Mouse (Mus musculus) heart, postnatal 36 days (tissue): ENCODE results near the gene Myl4. TPM values are rescaled to one million over a fixed set of nuclear protein-coding genes. Genes with fewer than 3 reads are reported as not detected.

Experiments used
- DNase-seq, 2 experiments: peaks; one replicate each; pipeline ENCODE4 v3.0.0; 2021 to 2022
- intact Hi-C: fragments of 180-260 bp; cut with DNase I; formaldehyde crosslinking; loops from one replicate; pipeline ENCODE4 v1.15.1; 2025
- total RNA-seq, 2 experiments: library from RNA; stranded (reverse); gene quantifications; 2 replicates each; pipeline ENCODE4 v1.2.3; 2021

The Myl4 gene
- total RNA-seq, 2 experiments from 2014 or later: 628 to 806 TPM

DNA sequence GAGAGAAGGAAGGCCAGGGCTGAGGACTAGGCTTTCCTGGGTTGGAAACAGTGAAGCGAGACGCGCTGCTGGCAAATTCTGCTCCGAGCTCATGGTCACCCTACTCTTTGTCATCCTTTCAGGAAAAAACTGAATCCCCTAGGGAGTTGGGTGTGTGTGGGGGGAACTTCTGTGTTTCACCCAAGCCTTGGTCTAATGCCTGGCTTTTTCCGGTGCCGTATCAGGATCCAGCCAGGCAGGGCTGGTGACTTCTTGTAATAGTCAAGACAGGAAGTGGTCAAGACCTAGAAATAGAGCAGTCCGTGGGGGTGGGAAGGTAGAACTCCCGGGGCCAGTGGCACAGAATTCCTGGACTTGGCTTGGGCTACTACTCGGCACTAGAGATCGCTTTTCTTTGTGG, 45.9 kb downstream of the Myl4 start:
- intact Hi-C loops: loop anchor here (10.0 kb wide), 1 partner anchor 48 kb away; no protein-coding TSS in a partner anchor
- DNase-seq: no peak

DNA sequence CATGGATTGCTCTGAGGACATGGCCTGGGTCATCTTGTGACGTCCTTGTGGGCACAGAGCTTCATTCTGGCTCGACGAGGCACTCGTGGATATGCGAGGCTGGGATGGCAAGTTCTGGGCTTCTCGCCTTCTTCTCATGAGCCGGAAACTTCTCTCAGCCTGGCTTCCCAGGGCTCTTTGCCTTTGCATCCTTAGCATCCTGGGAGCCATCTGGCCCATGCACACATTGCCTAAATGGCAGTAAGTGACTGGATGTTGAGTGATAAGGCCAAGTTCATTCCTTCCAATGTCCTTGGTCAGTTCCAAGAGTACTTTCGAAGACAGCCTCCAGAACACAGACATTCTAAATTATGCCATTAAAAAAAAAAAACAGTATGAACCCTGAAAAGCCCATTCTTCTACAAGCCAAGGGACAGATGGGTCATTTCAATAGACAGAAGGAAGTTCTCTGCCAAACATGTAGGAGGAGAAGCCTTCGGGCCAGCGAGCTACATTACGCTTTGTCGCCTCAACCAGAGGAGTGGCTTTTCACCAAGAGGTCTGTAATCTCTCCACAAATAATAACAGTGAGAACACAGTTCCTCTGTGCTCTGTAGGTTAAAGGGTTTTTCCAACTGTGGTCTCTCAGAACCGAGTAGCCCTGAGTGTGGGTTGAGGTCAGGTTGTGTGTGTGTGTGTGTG, 48.9 kb downstream of the Myl4 start:
- DNase-seq: peak in 1 of 2 experiments; percentile 27
- intact Hi-C loops: loop anchor here (10.0 kb wide), 1 partner anchor 45 kb away; no protein-coding TSS in a partner anchor

DNA sequence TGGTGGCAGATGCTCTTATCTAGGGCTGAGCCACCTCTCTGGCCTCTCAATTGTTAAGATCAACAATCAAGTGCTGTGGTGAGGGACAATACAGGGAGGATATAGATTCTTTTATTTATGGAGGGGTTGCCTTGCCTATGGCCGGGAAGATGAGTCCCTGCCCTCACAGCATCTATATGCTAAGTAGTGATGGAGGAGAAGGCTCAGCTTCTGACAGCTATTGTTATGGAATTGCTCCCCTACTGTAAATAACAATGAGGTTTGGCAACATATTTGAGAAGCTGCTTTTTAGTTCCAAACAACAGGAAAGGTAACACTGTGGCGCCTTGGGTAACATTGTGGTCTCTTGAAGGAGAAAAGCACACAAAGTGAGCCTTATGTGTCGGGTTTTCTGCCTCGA, 50.2 kb downstream of the Myl4 start:
- intact Hi-C loops: no loop called here
- DNase-seq: no peak

DNA sequence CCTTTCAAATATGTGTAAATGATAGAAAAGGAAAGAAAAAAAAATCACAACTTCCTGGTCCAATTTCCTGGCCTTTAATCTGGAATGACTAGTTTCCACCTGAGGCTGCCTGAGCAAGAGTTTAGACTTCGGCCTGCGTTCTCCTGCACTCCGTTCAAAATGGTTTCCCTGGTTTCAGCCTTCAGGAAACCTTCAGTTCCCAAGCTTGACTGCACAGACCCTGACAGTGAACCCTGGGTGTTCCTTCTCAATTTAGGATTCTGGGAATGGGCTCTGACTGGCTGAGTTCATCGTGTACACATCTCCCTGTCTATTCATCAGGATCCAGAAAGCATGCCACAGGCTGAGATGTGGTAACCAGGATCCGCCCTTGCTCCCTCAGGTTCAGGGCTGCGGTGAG, 53.7 kb downstream of the Myl4 start:
- DNase-seq: no peak
- intact Hi-C loops: no loop called here

DNA sequence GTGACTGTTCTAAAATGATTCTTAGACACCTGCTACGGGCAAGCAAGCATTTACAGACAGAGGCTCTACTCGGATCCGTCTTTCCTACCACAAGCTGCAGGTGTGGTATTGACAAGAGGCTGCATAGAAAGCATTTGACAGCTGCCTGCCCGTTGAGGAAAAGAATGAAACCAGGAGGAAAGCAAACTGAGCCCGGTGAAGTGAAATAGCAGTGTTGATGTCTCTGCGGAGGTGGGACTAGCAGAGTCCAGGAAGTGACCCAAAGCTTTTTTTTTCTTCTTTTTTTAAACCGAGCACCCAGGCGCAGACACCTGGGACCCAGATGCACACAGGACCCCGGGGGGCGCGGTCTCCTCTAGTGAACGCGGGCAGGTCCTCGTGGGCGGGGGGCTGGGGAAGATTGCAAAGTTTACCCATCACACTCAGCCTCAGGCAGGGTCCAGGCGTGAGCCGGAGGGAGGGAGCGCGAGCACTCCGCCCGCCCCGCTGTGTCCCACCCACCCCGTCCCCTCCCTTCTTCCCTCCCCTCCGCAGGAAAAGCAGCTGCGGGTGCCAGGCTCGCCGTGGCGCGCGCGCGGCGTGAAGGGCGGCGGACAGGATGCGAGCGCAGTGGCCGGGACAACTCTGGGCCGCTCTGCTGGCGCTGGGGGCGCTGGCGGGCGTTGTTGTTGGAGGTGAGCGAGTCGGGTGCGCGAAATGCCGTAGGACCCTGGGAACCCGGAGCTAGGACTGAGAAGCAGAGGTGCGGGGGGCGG, 57.2 kb downstream of the Myl4 start, which contains the start of gene Itgb3:
Gene Itgb3 (plus strand): TSS at position 510 of the 755 bp plus-strand sequence.
- peak; percentile 74 to 75 for DNase-seq
- intact Hi-C loops: loop anchor here (2.0 kb wide), 1 partner anchor 17 kb away; no protein-coding TSS in a partner anchor

DNA sequence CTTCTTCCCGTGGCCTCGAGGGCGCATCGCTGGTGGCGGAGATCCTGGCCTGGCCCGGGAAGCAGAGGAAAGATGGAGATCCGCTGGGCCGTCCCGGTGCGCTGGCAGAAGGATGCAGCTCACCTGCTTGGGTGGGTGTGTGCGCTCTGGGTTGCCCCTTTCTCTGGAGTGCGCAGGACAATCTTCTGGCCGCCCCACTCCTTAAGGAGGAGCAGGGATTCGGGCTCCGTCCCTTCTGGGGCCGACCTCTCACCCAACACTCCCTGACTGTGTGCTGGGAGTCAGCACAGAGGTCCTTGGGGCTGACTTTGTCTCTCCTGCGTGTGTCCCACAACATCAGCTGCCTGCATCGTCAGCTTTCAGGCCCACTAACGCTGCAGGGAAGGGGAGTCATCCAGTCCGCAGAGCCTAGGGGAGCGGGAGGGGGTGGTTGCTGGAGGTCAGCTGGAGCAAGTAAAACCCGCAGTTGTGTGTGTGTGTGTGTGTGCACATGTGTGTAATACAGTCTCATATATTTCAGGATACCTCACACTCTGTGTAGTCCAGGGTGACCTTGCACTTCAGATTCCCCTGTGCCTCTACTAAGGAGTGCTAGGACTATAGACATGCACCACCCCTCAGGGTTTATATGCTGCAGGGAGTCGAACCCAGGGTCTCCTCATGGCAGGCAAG, 57.9 kb downstream of the Myl4 start:
- intact Hi-C loops: no loop called here
- DNase-seq: peak in 1 of 2 experiments; percentile 21

DNA sequence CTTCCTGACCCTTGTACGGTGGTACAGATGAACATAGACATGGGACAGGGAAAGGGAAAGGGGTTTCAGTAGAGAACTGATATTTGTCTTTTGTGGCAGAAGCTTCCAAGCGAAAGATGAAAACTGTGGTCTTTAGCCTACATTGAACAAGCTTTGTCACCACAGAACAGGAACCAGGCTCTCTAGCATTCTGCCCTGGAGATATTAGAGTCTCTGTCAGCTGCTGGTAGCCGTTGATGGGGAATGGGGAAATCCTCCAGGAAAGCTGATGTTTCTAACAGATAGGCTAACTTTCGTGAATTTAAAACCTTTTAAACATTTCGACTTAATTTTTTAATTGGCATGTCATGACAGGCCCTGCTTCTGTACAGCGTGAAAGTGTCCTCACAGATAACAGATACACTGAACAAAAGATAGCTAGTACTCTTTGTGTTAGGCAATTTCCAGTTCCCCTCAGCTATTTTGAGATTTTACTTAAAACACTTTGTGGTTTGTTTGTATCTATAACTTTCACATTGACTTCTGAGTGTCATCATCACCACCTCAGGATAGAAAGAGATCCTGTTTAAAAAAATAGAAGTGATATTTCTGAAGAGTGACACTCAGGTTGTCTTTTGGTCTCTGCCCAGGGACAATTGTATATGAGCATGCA, 58.7 kb downstream of the Myl4 start:
- no peak for DNase-seq
- intact Hi-C loops: no loop called here

DNA sequence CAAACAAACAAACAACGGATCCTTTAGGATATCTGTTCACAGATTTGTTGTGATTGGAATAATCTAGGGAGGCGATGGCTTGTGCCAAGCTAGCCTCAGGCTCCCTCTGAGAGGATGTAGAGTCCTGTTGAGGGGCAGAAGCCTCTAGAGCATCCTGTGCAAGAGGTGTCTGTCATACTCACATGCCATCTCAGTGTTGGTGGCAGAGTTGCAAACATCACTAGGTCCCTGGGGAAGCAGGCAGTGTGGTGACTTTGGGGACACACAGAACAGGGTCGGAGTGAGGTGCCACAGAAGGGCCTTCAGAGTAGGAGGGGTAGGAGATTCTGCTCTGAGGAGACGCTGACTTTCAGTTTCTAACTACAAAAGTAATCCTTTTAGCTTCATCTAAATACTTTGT, 59.3 kb downstream of the Myl4 start:
- DNase-seq: no peak
- intact Hi-C loops: no loop called here

DNA sequence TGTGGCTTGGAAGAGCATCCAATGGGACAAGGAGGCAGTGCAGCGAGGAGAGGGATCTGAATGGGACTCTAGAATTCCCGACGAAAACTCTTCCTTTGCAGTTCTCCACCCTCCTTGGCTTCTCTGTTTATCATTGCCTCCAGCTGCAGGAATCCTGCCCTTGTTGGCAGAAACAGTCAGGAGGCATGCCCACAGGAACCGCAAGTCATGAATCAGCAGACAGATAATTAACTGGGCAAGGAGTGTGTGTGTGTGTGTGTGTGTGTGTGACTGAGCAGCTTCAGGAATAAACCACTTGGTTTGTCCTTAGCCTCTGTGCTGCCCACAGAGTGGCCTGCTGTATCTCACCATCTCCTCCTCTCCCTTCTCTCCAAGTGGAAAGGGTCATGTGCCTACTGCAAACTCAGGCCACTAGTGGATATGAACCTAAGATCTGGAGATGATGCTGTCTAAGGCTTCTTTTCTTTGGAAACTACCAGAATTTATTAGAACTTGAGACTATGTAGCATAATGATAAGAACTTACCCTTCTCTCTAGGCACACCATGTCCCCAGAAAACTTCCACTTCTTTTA, 61.2 kb downstream of the Myl4 start:
- intact Hi-C loops: no loop called here
- no peak for DNase-seq

DNA sequence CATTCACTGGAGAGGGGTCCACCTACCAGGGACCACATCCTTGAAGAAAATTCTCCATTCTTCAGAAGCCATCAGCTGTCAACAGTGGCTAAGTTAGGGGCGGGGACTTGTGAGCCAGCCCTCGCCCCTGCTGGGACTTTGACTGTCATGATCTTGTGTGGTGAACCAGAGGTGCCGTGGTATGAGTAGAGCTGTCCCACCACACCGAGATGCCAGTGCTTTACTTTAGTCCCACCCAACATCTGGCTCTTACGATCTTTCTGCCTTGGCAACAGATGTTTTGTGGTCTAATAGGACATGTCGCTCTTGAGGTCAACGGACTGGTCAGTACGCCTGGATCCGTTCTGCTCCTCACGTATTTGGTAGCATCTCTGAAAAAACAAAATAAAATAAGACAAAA, 63.1 kb downstream of the Myl4 start:
- intact Hi-C loops: no loop called here
- no peak for DNase-seq

DNA sequence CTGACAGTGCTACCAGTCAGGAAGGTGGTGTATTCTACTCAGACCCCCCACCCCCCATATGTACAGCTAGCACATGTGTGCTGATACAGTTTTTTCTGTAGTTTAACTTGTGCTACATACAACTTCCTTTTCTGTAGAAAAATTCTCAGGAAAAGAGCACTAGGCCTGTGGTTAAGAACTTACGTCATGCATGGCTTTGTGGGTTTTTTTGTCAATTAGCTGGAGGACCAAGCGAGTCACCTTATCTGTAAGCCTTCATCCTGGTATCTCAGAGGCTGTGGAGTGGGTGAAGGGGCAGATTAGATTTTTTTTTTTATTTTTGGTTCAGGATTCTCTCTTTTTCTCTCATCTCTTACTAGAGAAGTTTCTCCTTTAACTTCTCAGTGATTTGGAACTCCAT, 63.7 kb downstream of the Myl4 start:
- no peak for DNase-seq
- intact Hi-C loops: no loop called here

DNA sequence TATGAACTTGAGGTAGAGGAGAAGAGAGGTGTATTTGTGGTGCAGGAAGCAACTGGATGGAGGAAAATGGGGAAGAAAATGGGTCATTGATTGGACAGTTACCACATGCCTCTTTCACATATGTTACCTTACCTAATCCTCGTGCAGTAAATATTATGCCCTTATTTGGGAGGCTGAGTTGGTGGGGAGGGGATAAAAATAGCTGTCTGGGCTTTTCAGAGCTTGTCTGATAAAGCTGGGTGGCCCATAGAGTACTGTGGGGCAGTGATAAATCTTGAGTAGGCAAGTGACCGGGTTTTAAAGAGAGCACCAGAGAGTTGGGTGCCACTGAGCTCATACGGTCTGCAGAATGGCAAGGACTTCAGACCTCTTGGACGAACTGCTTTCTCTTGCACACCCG, 65.7 kb downstream of the Myl4 start:
- no peak for DNase-seq
- intact Hi-C loops: no loop called here

DNA sequence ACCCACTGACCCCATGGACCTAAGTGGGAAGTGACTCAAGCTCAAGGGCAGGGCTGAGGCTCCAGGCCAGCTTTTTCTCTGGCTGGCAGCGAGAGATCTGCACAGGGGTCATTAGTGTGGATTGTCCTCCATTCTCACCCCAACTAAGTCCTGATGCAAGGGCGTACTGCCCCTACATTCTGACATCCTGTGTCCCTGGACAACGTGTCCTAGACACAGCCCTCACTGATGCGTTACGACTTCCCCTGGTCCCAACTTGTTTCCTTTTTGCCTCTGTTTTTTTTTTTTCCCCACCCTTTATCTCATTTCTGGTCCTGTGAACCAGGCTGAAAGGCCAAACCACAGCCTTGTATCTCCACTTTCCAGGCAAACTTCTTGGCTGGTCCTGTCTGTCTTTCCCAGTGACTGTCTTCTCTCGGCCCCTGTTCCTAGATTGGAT, 68.2 kb downstream of the Myl4 start:
- DNase-seq: peak in 1 of 2 experiments; percentile 28
- intact Hi-C loops: no loop called here

DNA sequence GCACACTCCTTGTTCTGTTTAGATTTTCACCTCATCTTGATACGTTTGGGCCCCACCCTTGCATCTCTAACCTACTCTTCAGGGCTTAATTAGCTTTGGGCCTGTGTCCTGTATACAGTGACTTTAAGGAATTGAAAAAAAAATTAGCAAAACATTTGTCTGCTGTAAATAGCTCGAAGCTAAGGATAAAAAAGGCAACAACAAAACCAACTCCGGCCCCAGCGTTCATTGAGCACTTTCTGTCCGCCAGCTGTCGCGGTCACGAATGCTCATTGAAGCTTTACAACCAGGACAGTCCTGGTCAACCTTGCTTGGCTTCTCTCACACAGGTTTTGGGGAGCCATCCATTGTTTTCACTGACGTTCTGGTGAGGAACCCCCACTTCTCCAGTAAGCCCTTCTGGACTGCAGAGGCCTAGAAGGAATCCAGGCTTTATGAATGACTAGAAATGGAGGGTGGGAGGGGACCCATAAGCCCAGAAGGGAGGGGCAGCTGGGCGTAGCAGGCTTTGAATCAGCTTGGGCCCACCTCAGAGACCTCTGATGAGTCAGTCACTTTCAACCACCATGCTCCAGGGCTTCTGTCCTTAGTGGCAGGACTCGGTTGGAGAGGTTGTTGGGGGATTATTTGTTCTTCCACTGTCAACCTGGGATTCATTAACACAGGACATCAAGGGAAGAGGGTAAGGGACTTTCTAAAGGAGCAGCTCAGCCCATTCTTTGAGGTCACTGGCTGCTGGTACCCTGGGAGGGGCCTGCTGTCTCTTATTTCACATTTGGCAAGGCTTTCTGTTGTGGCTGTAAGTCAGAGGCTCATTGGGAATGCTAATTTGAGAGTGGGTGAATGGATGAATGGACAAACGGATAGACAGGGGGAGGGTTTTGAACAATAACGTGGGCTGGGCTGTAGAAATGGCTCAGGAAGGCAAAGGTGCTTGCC, 68.9 kb downstream of the Myl4 start:
- intact Hi-C loops: no loop called here
- DNase-seq: no peak

DNA sequence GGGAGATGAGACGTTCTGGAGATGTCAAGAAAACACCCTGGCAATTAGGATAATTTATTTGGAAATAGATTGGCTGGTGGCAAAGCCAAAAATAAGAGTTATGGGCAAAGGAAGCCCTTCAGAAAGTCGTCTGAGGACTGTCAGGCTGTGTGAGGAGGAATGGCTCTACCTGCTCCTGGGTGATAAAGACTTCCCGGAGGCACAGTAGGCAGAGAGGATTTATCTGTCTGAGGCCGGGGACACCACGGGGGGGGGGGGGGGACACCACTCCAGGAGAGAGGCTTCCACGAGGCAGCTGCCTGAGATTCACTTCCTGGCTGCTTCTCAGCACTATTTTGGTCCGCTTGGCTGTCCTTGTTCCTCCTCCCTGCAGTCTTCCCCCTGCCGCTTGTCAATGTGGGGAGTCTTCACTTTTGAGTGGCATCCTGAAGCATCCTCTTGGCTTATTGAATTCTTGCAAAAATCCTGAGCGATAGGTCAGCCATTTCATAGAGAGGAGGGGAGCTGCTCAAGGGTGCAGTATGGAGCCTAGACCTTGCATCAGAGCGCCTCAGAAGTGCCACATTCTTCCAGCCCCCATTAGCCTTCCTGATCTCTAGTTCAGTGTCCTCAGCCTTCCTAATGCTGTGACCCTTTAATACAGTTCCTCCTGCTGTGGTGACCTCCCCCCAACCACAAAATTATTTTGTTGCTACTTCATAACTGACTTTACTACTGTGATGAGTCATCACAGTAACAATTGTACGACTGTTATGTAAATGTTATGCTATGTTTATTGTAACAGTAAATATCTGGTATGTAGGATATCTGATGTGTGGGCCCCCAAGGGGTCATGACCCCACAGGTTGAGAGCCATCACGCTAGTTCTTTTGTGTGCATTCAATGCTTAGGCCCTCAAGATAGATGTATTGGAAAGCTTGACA, 71.8 kb downstream of the Myl4 start:
- intact Hi-C loops: no loop called here
- DNase-seq: no peak

DNA sequence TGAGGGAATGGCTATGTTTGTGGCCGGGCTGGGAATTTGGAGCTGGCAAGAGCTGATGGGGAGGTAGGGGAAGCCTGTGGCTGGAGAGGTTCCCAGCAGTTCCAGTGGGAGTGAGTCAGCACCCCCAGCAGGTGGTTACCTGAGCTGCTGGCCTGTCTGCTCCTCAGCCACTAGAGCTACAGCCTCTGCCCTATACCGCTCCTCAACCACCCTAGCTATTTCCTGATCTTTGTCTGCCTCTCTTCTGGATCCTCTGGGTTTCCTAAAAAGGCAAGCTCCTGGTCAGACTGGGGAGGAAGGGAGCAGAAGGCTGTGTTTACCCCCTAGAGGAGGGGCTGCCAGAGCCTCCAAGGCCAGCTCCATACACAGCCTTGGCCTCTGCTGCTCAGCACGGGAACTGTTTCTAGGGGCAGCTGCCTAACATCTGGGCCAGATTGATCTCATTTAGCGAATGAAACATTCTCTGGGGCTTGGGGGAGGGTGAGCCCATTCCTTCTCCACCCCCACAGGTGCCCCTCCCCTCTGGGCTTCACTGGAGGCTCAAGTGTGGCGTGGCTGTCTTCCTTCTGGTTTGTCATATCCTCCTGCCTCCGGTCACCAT, 74.4 kb downstream of the Myl4 start:
- intact Hi-C loops: no loop called here

DNA sequence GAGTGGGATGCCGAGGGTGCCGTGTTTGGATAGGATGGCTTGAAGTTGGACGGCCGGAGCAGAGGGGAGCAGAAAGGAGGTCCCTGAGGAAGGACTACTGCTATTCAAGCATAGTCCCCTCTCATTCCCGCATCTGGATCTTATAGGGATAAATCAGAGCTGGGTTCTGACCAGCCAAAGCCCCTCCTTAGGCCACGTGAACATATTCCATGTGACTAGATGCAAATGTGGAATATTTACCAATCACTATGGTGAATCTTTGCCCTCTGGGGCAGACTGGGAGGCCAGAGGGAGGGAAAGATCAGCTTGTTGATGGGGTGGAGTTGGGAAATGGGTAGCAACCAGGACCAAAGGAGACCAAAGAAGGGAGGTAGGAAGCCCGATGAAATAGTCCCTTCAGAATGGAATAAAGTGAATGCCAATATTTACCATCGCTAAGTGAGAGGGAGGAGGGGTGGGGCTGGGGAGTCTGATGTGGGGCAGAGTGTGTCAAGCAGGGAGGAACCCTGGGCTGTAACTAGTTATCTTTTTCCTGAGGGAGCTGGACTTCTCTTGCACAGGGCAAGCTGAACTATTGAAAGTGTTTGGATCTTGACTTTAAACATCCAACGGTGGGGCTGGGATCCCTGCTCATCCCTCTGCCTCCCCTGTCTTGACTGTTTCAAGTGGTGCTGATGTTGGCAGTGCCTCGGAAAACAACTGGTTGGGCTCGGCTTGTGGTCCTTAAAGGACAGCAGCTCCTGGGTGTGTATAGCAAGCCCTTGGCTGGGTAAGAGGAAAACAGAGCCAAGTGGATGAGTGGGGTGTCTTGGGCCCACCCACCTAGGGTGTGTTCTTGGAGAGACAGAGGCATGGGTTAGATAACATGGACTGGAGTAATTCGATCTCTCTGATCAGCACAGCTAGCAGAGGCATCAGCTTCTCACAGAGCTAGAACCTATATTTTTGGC, 75.3 kb downstream of the Myl4 start:
- DNase-seq: peak; percentile 34 to 42
- intact Hi-C loops: no loop called here

More for the DNA sequence above, 74.4 kb downstream of the Myl4 start:
- peak; percentile 45 to 59 for DNase-seq
